Mouse (Mus musculus) small intestine, adult 2 months (tissue): ENCODE measurements around the gene Ly86.

Source experiments
- CTCF ChIP-seq: fragments of 200-500 bp; IDR thresholded peaks from 2 replicates; pipeline ENCODE4 v1.5.1; 2012; ENCODE audit warnings: low read depth, mild to moderate bottlenecking, control low read depth, inconsistent platforms, low read length, moderate library complexity, mixed read lengths; ENCODE audit not compliant: insufficient replicate concordance, insufficient read length; ENCODE audit errors: extremely low read depth
- POLR2A ChIP-seq: fragments of 200-500 bp; IDR thresholded peaks from 2 replicates; pipeline ENCODE4 v1.6.1; 2012; ENCODE audit warnings: low read depth, mild to moderate bottlenecking, control low read depth, inconsistent platforms, low read length, moderate library complexity

GRCm38 (mm10) chr13:37442531-37442930 lies 97.5 kb downstream of the Ly86 start:
- no peak for TF ChIP-seq CTCF
- TF ChIP-seq POLR2A, result no peak
